Mouse (Mus musculus): Measurements from ENCODE around the gene Syt8. TPM values are rescaled to one million over a fixed set of nuclear protein-coding genes. Genes with fewer than 3 reads are reported as not detected.
A peak's percentile ranks its signal among the peaks of the same experiment; 100 is the strongest.

The Syt8 gene
- total RNA-seq (2015; ENCODE audit: low replicate concordance) (not detected in 2 replicates), total RNA-seq (2017; ENCODE audit: low replicate concordance) (not detected in 2 replicates)

- no peak for ATAC-seq (replicated peaks; ENCODE audit: low FRiP score, poor library complexity, severe bottlenecking)
These were observed at the start of gene Syt8 for GRCm38 (mm10) chr7:142434137-142434865. TSS of gene Syt8 (plus strand) at chr7:142434850.

GRCm38 (mm10) chr7:142385742-142386403 lies 48.8 kb upstream of the Syt8 start:
- no peak for ATAC-seq (replicated peaks; ENCODE audit: low FRiP score, poor library complexity, severe bottlenecking)

- ATAC-seq (replicated peaks; ENCODE audit: low FRiP score, poor library complexity, severe bottlenecking) = peak; percentile 66
These were observed 47.9 kb upstream of the Syt8 start for GRCm38 (mm10) chr7:142386621-142387201.

- peak; percentile 79 for ATAC-seq (replicated peaks; ENCODE audit: low FRiP score, poor library complexity, severe bottlenecking)
These were observed 47.1 kb upstream of the Syt8 start, which contains the start of gene Ctsd for GRCm38 (mm10) chr7:142387419-142388148. TSS of gene Ctsd (minus strand) at chr7:142388038.

- ATAC-seq (replicated peaks; ENCODE audit: low FRiP score, poor library complexity, severe bottlenecking) = peak; percentile 4
These were observed 46.5 kb upstream of the Syt8 start for GRCm38 (mm10) chr7:142388198-142388597.

- ATAC-seq (replicated peaks; ENCODE audit: low FRiP score, poor library complexity, severe bottlenecking) = no peak
These were observed 45.9 kb upstream of the Syt8 start for GRCm38 (mm10) chr7:142388740-142389139.

- no peak for ATAC-seq (replicated peaks; ENCODE audit: low FRiP score, poor library complexity, severe bottlenecking)
These were observed 44.5 kb upstream of the Syt8 start for GRCm38 (mm10) chr7:142389961-142390650.

- ATAC-seq (replicated peaks; ENCODE audit: low FRiP score, poor library complexity, severe bottlenecking) = no peak
These were observed 43.5 kb upstream of the Syt8 start for GRCm38 (mm10) chr7:142391108-142391507.

- no peak for ATAC-seq (replicated peaks; ENCODE audit: low FRiP score, poor library complexity, severe bottlenecking)
These were observed 43.0 kb upstream of the Syt8 start for GRCm38 (mm10) chr7:142391609-142392008.

GRCm38 (mm10) chr7:142393191-142393590 lies 41.5 kb upstream of the Syt8 start:
- peak; percentile 86 for ATAC-seq (replicated peaks; ENCODE audit: low FRiP score, poor library complexity, severe bottlenecking)

- ATAC-seq (replicated peaks; ENCODE audit: low FRiP score, poor library complexity, severe bottlenecking) = no peak
These were observed 40.1 kb upstream of the Syt8 start for GRCm38 (mm10) chr7:142394261-142395190.

- no peak for ATAC-seq (replicated peaks; ENCODE audit: low FRiP score, poor library complexity, severe bottlenecking)
These were observed 39.2 kb upstream of the Syt8 start for GRCm38 (mm10) chr7:142395472-142395871.

- no peak for ATAC-seq (replicated peaks; ENCODE audit: low FRiP score, poor library complexity, severe bottlenecking)
These were observed 38.0 kb upstream of the Syt8 start for GRCm38 (mm10) chr7:142396611-142397010.

- no peak for ATAC-seq (replicated peaks; ENCODE audit: low FRiP score, poor library complexity, severe bottlenecking)
These were observed 36.6 kb upstream of the Syt8 start for GRCm38 (mm10) chr7:142398052-142398451.

GRCm38 (mm10) chr7:142399250-142399649 lies 35.4 kb upstream of the Syt8 start:
- no peak for ATAC-seq (replicated peaks; ENCODE audit: low FRiP score, poor library complexity, severe bottlenecking)

- ATAC-seq (replicated peaks; ENCODE audit: low FRiP score, poor library complexity, severe bottlenecking) = no peak
These were observed 34.4 kb upstream of the Syt8 start for GRCm38 (mm10) chr7:142400112-142400749.

GRCm38 (mm10) chr7:142400750-142401142 lies 33.9 kb upstream of the Syt8 start:
- no peak for ATAC-seq (replicated peaks; ENCODE audit: low FRiP score, poor library complexity, severe bottlenecking)

GRCm38 (mm10) chr7:142403591-142403990 lies 31.1 kb upstream of the Syt8 start:
- no peak for ATAC-seq (replicated peaks; ENCODE audit: low FRiP score, poor library complexity, severe bottlenecking)

All from erythroid progenitor cell, adult 5-6 weeks (primary cell).